Mouse (Mus musculus) left cerebral cortex, postnatal 25 days (tissue): ENCODE data around the gene Acad12. TPM values are rescaled to one million over a fixed set of nuclear protein-coding genes. Genes with fewer than 3 reads are reported as not detected.
"Not testable (repeated sequence)": the region's sequence is repeated elsewhere in the genome, so short reads cannot be mapped to it uniquely, and the experiment has no call there.

Experiments
- DNase-seq, 2 experiments: peaks; one replicate each; pipeline ENCODE4 v3.0.0; 2022; ENCODE audit warnings: low spot score in 2 of 2, mixed read lengths in 1 of 2
- intact Hi-C: fragments of 180-260 bp; cut with DNase I; formaldehyde crosslinking; loops from one replicate; pipeline ENCODE4 v1.15.1; 2025
- total RNA-seq, 2 experiments: library from RNA; stranded (reverse); gene quantifications; 2 replicates each; pipeline ENCODE4 v1.2.3; 2021

Acad12 gene
- 1 to 10 TPM; 4.9 to 7.9 TPM for total RNA-seq

DNA sequence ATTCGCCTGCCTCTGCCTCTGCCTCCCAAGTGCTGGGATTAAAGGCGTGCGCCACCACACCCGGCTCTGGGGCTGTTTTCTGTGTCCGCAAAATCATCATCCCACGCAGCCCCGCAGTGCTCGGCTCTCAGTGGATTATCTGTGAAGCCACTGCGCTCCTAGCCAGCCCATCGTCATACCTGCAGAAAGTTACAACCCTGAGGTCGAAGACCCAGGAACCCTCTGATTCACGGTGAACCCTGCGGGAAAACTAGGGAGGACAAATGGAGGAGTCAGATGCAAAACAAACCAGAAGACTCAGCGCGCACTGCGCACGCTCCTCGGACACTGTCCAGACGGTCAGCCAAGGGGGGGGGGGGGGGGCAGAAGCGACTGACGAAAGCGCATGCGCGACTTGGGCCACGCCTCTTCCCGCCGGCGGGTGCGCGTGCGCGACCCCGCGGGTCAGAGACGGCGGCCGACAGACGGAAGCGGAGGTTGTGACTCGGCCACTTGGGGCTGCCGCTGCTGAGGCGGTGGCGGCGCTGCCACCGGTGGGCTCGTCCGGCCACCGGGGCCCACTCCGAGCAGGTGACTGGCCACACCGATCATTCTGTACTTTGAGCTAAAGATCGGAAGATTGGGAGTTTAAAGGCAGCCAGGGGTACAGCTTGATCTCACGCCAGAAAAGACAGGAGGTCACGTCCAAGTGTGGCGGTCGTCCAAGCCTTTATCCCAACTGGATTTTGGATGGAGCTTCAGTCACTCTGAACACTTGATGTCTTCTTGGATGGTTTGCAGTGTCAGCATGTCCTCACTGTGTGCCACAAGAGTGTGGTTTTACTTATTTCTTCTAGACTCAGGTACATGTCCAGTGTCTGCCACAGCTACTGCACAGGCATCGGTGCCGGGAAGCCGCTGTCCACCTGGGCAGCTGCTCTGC is at the start of gene Acad12:
Gene Acad12, minus strand, starts transcription at position 347 of the 922 bp plus-strand sequence.
- peak; percentile 76 to 77 for DNase-seq
- intact Hi-C loops = loop anchor here (1.0 kb wide), 1 partner anchor 58 kb away; no protein-coding TSS in a partner anchor

DNA sequence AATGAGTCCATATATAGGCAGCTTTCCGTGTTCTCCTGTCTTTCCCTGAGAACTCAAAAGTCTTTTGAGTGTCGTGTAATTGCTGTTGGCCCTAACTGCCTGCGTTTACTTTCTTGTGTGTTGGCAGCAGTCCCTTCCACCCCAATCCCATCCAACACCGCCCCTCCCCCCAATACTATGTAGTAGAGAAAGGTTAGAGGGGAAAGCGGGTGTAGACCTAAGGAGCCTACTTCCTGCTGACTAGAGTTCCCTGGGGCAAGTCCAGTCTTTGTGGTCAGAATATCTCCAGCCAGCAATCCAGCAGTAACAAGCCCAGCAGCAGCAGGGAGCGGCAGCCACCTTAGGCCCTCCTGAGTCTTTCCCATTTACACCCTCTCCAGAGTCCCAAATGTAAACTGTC is 49.7 kb upstream of the Acad12 start:
- DNase-seq = no peak
- intact Hi-C loops = no loop called here

DNA sequence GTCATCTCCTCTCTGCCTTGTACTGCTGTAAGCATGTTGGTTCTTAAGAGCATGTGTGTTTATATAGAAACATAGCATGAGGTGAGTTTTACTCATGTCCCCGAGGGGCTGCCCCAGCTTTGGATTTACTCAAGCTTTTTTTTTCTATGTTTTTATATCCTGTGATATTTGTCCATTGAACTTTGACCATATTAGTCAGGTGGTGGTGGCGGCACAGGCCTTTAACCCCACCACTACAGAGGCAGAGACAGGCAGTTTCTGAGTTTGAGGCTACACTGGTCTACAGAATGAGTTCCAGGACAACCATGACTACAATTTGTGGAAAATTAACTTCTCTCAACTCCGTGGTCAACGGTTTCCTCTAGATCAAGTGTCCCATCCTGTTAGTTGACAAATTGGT is 48.3 kb upstream of the Acad12 start:
- intact Hi-C loops = no loop called here
- DNase-seq = no peak

DNA sequence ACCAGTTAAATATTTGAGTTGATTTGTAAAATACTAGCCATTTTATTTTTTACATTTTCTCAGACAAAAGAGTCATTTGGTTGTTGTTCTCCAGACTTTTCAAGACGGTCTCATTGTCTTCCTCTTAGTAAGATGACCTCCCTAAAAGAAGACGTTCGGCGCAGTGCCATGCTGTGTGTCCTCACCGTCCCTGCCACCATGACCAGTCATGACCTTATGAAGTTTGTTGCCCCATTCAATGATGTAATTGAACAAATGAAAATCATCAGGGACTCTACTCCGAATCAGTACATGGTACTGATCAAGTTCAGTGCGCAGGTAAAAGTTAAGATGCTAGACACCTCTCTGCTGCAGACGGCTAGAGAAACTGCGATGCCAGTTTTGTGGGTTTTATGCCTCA is 46.2 kb upstream of the Acad12 start:
- intact Hi-C loops = loop anchor here (5.0 kb wide), 1 partner anchor 47 kb away; the partner anchor contains the start of gene Atxn2
- DNase-seq = no peak

DNA sequence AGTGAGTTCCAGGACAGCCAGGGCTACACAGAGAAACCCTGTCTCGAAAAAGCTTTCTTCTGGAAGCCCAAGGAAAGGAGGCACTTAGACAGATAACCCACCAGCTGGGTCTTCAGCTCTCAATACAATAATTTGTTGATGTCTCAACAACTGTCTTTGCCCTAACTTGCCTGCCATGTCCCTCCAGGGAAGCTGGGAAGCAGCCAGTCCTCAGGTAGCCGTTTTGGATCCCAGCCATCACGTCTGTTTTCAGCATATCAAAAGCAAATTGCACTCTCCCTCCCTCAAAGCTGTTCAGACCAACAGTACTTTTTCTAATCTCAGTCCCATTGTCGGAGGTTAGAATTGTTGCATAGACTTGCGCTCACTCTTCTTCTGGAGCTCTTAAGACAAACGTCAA is 45.3 kb upstream of the Acad12 start:
- intact Hi-C loops = loop anchor here (5.0 kb wide), 1 partner anchor 48 kb away; the partner anchor contains the start of gene Atxn2
- no peak for DNase-seq

DNA sequence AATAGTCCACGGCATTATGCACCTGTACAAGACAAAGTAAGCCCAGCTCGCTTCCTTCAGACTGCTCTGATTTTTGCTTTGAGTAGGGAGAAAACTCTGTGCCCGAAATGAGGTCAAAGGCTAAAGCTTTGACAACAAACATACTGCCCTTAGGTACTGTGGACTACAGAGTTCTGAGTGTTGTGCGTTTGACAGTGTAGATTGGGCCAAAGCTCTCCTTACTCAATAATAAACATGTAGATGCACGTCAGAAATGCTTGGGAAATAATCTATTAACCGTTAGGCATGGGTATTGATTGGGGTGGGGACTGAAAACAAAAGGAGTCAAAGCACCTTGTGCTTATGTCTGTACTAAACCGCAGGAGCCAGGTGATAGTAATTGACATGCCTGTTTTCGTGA is 44.7 kb upstream of the Acad12 start:
- intact Hi-C loops = loop anchor here (5.0 kb wide), 1 partner anchor 49 kb away; the partner anchor contains the start of gene Atxn2
- no peak for DNase-seq

DNA sequence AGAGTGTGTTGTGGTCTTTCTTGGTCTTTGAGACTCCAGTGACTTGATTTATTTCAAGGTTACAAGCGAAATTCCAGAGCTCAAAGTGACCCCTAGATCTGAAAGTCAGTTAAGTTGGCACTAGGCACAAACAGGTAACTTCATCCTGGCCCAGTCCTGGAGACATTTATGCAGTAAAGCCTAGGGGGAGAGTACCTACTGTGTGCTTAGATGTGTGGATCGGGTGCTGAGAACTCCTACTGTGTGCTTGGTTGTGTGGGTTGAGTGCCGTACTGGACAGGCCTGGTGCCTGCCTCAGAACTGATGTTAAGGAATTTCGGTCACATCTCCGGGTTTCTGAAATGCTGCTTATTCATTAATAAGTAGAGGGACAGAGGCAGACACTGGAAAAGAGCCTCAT is 42.8 kb upstream of the Acad12 start:
- intact Hi-C loops = loop anchor here (5.0 kb wide), 1 partner anchor 51 kb away; the partner anchor contains the start of gene Atxn2
- DNase-seq = no peak

DNA sequence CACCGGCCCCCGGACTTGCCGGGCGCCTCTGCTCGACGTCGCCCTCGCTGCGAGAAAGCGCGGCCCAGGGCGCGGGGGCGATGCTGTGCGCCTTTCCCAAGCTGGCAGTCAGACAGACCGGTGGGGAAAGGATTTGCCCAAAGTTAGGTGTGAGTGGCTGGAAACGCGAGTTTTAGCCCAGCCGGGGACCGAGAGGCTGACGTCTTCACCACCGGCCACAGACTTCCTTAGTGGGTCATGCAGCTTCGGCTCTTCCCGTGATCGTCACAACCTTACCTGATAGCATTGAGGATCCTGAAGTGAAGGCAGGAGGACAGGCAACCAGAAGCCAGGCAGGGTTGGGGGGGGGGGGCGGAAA is 42.1 kb upstream of the Acad12 start:
- peak in 1 of 2 experiments; percentile 46 for DNase-seq
- intact Hi-C loops = loop anchor here (5.0 kb wide), 1 partner anchor 51 kb away; the partner anchor contains the start of gene Atxn2

DNA sequence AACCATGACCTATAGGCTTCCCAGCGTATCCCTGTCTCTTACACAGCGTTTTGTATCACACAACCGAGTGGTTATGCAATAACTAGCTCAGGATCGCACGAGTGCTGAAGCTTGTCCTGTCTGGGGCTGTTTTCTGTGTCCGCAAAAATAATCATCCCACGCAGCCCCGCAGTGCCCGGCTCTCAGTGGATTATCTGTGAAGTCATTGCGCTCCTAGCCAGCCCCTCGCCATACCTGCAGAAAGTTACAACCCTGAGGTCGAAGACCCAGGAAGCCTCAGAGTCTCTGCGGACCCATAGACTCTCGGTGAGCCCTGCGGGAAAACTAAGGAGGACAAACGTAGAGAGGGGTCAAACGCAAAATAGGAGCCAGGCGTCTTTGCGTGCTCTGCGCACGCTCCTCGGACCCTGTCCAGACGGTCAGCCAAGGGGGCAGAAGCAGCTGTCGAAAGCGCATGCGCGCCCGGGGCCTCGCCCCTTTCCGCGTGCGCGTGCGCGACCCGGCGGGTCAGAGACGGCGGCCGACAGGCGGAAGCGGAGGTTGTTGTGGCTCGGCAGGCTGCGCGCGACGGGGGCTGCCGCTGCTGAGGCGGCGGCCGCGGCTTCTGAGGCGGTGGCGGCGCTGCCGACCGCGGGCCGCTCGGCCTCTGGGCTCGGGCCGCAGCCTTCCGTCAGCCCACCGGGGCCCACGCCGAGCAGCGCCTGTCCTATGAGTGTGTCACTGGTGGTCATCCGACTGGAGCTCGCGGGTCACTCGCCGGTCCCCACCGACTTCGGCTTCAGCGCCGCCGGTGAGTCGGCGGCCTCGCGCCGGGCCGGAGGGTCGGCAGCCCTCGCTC is 41.5 kb upstream of the Acad12 start, which contains the start of the genes Acad10 and Brap:
Gene Acad10, minus strand, starts transcription at position 456 of the 838 bp plus-strand sequence.
Gene Brap, plus strand, starts transcription at position 505 of the 838 bp plus-strand sequence.
- intact Hi-C loops = loop anchor here (5.0 kb wide), 1 partner anchor 52 kb away; the partner anchor contains the start of gene Atxn2
- peak; percentile 95 for DNase-seq

DNA sequence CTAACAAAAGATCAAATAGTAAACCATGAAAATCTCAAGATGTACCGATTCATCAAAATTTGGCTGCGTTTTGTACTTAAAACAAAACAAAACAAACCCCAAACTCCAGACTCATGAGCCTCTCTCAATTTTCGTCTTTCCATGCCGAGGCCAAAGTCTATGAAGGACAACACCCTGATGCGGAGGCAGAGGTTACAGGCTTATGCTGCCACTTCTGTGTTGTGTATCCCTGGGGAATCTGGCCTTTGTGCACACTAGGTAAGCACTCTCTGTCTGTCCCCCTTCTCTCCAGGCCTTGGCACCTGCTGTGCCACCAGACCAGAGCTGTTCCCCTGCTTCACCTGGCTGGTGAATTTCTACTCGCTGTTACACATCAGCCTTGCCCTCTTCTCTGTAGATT is 38.9 kb upstream of the Acad12 start:
- intact Hi-C loops = loop anchor here (2.0 kb wide), 1 partner anchor 45 kb away; no protein-coding TSS in a partner anchor
- DNase-seq = not testable (repeated sequence)

DNA sequence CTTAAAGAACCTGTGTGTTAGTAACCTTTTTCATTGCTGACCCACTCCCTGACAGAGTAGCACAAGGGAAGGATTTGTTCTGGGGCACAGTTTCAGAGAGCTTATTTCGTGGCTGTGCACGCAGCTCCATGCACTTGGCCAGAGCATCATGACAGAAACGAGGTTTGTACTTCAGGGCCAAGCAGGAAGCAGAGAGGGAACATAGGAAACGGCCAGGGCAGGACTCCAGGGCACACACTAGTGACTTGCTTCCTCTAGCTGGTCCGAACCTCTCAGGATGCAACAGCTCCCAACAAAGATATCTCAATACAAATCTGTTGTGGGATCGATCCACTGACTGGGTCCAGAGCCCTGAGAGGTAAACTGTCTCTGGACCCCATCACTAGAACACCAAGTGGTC is 38.1 kb upstream of the Acad12 start:
- DNase-seq = not testable (repeated sequence)
- intact Hi-C loops = loop anchor here (2.0 kb wide), 1 partner anchor 44 kb away; no protein-coding TSS in a partner anchor

DNA sequence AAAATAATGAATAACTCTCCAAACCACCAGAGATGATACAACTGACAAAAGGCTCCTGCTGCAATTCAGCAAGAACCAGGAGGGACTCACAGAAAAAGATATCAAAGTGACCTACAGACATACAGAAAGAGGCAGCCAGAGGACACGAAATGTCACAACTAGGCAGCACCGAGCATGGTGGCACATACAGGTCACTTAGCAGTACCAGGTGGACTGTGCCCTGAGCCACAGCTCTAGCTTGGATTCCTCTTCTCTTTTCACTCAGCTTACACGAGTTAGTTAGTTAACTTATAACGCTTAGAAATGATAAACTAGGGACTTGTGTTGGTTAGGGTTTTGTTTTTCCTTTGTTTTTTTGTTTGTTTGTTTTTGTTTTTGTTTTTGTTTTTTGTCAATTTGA is 35.8 kb upstream of the Acad12 start:
- intact Hi-C loops = no loop called here
- no peak for DNase-seq

DNA sequence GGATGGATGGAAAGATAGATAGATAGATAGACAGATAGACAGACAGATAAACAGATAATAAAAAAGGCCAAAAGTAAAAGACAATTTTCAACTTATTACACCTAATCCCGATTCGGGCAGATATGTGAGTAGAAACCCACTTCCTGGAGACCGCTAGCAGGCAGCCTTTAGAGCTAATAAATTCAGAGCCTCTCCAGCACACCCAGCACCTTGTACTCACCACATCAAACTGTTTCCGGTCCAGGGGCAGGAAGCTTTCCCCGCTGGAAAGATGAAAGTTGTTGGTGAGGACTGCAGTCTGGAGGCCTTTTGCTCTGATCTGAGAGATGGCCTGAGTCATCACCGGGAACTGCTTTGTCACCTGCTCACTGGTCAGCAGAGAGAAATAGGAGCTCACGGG is 30.4 kb upstream of the Acad12 start:
- intact Hi-C loops = no loop called here
- no peak for DNase-seq

DNA sequence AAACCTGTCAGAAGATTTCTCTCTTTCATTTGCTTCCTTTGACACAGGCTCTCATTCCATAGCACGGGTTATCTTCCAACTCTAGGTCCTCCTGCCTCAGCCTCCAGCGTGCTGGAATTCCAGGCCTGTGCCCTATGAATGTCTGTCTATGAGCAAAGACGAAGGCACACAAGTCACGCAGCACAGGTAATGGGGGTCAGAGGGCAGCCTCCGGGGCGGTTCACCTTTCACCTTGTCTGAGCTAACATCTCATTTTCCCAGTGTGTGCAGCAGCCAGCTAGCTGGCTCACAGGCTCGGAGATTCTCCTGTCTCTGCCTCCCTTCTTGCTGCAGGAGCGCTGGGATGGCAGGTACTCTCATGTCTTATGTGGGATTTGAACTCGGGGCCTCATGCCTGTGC is 20.9 kb upstream of the Acad12 start:
- intact Hi-C loops = no loop called here
- DNase-seq = no peak

DNA sequence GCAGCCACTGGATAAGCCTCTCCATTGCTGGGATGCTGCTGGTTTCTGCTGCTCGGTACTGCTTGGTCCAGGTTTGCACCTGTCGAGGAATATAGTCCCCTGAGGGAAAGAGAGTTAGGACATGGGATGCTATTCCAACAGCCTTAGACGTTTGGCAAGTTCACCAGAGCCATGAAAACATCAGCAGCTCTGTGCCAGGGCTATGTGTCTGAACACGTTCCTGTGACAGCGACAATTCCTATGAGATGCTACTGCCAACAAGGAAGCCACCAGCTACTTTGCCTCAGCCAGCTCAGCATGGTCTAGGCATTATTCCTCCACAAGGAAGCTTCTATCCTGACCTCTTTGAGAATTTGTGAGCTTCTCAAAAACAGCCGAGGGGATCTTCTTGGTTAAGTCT is 18.6 kb upstream of the Acad12 start:
- DNase-seq = no peak
- intact Hi-C loops = no loop called here

DNA sequence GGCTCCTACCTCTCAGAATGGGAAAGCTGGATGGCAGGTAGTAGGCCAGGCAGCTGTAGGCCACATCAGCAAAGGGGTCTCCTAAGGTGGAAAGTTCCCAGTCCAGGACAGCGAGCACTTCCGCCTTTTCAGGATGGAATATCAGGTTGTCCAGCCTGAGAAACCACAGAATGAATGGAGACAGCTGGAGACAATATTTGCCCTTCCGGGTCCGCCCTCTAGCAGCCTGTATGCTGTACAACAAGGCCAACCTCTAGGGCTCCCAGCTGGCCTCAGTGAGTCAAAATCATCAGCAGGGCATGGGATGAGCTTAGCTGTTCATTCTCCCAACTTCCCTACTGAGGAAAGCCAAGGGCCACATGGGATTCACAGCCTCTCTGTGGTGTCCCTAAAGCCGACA is 15.9 kb upstream of the Acad12 start:
- intact Hi-C loops = no loop called here
- DNase-seq = no peak

DNA sequence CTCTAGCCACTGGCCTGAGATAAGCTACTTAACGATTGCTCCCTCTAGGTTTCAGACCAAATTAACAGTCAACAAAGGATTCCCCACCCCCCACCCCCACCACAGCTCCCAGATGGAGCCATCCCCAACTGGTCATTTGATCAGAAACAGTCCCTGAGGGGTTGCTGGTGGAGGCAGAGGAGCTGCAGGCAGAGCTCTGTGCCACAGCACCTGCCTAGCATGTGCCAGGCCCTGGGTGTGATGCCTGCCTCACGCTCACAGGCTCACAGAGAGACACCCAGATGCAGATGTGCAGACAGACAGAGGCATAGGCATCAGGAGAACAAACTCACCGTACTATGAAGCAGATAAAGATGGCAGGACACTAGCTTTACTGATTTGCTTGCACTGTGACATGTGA is 14.1 kb upstream of the Acad12 start:
- DNase-seq = no peak

DNA sequence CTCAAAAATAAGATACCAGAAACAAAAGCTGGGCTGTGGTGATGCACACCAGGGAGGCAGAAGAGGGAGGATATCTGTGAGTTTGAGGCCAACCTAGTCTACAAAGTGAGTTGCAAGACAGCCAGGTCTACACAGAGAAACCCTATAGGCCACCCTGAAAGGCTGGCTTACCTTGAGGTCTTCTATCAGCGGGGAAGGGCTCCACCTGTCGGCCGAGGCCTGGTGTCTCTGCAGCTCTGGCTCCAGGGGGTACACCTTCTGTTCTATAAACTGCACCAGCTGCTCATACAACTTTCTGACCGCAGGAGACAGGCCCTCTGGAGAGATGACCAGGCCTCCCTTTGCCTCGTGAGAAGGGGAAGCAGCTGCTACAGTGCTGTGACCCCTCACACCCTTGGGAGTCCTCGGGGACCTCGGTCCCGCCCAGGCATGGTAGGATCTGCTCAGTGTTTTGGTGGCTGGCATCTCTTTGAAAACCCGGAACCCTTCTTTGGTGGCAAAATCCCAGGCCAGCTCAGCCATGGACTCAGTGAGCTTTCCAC is 12.4 kb upstream of the Acad12 start:
- DNase-seq, intact Hi-C loops: not testable (repeated sequence)

More for the DNA sequence above, 14.1 kb upstream of the Acad12 start:
- intact Hi-C loops = no loop called here

DNA sequence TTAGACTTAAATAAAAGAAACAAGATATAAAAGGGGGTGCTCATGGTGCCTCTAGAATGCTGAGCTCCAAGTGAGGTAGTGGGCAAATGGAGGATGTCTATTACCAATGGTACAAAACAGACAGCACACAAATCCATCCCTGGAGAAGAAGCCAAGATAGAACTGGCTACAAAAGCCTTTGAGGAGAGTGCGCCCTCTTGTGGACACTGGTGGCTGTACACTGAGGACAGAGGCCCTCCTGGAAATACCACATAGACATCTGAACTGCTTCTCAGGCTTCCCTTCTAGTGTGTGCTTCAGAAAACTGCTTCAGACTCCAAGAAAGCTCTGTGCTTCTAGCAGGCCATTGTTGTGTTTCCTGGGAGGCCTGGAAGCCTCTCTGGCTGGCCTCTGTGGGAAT is 9.1 kb upstream of the Acad12 start:
- intact Hi-C loops = no loop called here
- peak; percentile 51 to 66 for DNase-seq

DNA sequence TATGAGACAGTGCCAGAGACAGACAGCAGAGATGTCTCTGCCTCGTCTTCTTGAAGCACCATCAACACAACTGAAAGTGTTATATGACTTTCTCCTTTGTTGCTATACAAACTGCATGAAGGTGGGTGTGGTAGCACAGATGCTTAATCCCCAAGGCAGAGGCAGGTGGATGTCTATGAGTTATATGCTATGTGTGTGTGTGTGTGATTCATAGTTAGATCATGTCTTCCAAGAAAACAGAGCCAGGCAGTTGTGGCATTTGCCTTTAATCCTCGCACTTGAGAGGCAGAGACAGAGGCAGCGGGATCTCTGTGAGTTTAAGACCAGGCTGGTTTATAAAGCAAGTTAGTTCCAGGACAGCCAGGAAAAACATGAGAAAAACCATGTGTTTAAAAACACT is 4.5 kb upstream of the Acad12 start:
- no peak for DNase-seq
- intact Hi-C loops = no loop called here
